Comparison of ENCODE assay signal across 10 mouse cellular contexts in the genomic region with DNA sequence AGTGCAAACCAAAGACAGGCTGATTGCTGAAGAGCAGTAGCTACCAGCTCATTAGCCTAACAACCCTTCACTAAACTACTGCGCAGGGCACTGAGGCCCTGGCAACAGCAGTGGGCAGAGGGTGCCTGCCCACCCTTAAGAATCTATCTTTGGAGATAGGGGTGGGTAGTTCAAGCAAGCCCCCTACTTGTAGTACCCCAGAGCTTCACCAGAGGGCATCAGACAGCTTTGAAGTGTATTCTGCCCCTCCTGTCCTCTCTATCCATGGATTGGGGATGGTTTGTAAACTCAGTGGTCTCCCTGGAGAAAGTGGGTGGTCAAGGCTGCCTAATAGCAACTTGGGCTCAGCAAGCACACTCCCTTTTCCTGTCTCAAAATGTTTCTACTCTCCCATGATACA.
A peak's percentile ranks its signal among the peaks of the same experiment; 100 is the strongest.
DNase-seq lines count a peak whose midpoint lies in the region; ATAC-seq and TF ChIP-seq lines count a peak whose summit lies in the region.
"Had no signal": no experiment of that assay in that cellular context is flagged by ENCODE, and none has a peak within 500 bp of the region (broad histone marks: within the 10 kb centered on the region; RNA-seq: fewer than 3 reads in every experiment).

No protein-coding gene starts in this region.

- no peaks in the 10 kb centered on the region for H3K4me1 ChIP-seq in intestine, postnatal 0 days (replicated peaks; ENCODE audit: control insufficient read depth, insufficient read depth, low read length)
- 0 out of 2 replicates have a peak, but pooled peaks cover 6% of the 10 kb centered on the region for H3K4me1 ChIP-seq in intestine, embryonic 15.5 days (replicated peaks)

- no peak overlapping the region for H3K4me2 ChIP-seq in intestine, postnatal 0 days (replicated peaks; ENCODE audit: low read depth)
- H3K4me2 ChIP-seq in intestine, embryonic 15.5 days (replicated peaks) = no peak overlapping the region
- H3K4me2 ChIP-seq: lung, embryonic 15.5 days had no signal

- no peak overlapping the region for H3K9ac ChIP-seq in intestine, postnatal 0 days (ENCODE audit: low read depth, low read length)
- H3K9ac ChIP-seq in intestine, embryonic 15.5 days = no peak overlapping the region
- H3K9ac ChIP-seq: lung, embryonic 15.5 days had no signal

- TF ChIP-seq CTCF in intestine, postnatal 0 days (IDR thresholded peaks at IDR 0.05; ENCODE audit: low read depth) = peak; percentile 53

- DNase-seq in thymus, postnatal 4 days = peak; percentile 54
- DNase-seq in thymus, postnatal 10 days (ENCODE audit: low spot score in 2 of 2) = no peak
- peak; percentile 41 to 49 for DNase-seq in layer of hippocampus, postnatal 14 days (ENCODE audit: low spot score in 2 of 2)
- no peak for DNase-seq in Muller cell, postnatal 12 days (ENCODE audit: inconsistent ontology term)
- no peak for DNase-seq in spleen, postnatal 10 days (ENCODE audit: low spot score in 2 of 2)
- no peak for DNase-seq in gastrocnemius, postnatal 36 days

- 95% methylated on average over 1 of the region's 1 CpGs for WGBS in intestine, postnatal 0 days
- WGBS in intestine, embryonic 15.5 days = 79% methylated on average over 1 of the region's 1 CpGs

- no peak overlapping the region for H3K27ac ChIP-seq in intestine, postnatal 0 days (ENCODE audit: low read depth, low read length)
- H3K27ac ChIP-seq in intestine, embryonic 15.5 days = no peak overlapping the region
- H3K27ac ChIP-seq: lung, embryonic 15.5 days had no signal

- no peaks in the 10 kb centered on the region for H3K36me3 ChIP-seq in intestine, postnatal 0 days (ENCODE audit: control insufficient read depth, insufficient read depth)
- no peaks in the 10 kb centered on the region for H3K36me3 ChIP-seq in intestine, embryonic 15.5 days
- H3K36me3 ChIP-seq: lung, embryonic 15.5 days had no signal

- H3K4me3 ChIP-seq in intestine, postnatal 0 days (ENCODE audit: low read depth, low read length) = no peak overlapping the region
- H3K4me3 ChIP-seq in intestine, embryonic 15.5 days (replicated peaks) = no peak overlapping the region
- H3K4me3 ChIP-seq: erythroblast, embryonic 14.5 days; lung, embryonic 15.5 days had no signal

- intact Hi-C loops in gastrocnemius, postnatal 36 days (cut with DNase I) = no loop called here

- no peak for ATAC-seq in intestine, postnatal 0 days
- no peak for ATAC-seq in intestine, embryonic 15.5 days

- H3K9me3 ChIP-seq in intestine, postnatal 0 days (ENCODE audit: control insufficient read depth) = no peaks in the 10 kb centered on the region
- H3K9me3 ChIP-seq in intestine, embryonic 15.5 days = no peaks in the 10 kb centered on the region
- H3K9me3 ChIP-seq: lung, embryonic 15.5 days had no signal

- H3K27me3 ChIP-seq in intestine, postnatal 0 days (replicated peaks; ENCODE audit: control insufficient read depth, insufficient read depth, low read length) = peaks cover 12% of the 10 kb centered on the region; the same call in 1 of the 2 replicates
- peaks cover 14% of the 10 kb centered on the region for H3K27me3 ChIP-seq in intestine, embryonic 15.5 days (replicated peaks)

Comparison
In these comparisons a context has a peak if more than half of its experiments do, and no peak if none do; other contexts are left out.
1. DNase-seq: peak in thymus, postnatal 4 days (single experiment) and layer of hippocampus, postnatal 14 days (2 of 2); none in thymus, postnatal 10 days (0 of 2), Muller cell, postnatal 12 days (single experiment), spleen, postnatal 10 days (0 of 2) and gastrocnemius, postnatal 36 days (0 of 2).